ENCODE assay signal across 11 mouse cellular contexts in the genomic region with DNA sequence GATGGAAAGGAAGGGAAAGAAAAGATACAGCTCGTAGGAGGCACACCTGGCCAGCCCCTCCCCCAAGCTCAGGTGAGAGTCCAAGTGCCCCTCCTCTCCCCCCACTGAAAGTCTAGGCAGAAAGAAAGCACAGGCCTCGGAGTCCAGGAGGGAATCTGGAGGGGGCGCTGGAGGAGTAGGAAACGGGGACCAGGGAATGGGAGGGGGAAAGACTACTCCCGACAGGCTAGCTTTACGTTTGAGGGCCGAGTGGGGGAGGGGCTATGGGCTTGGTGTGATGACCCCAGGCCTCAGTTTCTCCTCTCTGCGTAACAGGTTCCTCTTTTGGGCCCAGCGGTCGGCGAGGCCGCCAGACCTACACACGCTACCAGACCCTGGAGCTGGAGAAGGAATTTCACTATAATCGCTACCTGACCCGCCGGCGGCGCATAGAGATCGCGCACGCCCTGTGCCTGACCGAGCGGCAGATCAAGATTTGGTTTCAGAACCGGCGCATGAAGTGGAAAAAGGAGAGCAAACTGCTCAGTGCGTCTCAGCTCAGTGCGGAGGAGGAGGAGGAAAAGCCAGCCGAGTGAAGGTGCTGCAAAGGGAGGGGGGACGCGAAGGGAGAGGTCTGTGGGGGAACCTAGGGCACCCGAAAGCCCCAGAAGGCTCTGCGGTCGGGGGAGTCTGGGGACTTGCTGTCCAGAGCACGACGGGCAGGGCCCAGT. TPM values are rescaled to one million over a fixed set of nuclear protein-coding genes. Genes with fewer than 3 reads are reported as not detected.
DNase-seq lines count a peak whose midpoint lies in the region; ATAC-seq and TF ChIP-seq lines count a peak whose summit lies in the region.
"Had no signal": no experiment of that assay in that cellular context is flagged by ENCODE, and none has a peak within 500 bp of the region (broad histone marks: within the 10 kb centered on the region; RNA-seq: fewer than 3 reads in every experiment).

No protein-coding gene starts in this region.

- H3K27me3 ChIP-seq in hindbrain, embryonic 11.5 days (ENCODE audit: control insufficient read depth, insufficient read depth, low read length): peaks cover 95% of the 10 kb centered on the region
- peaks cover 100% of the 10 kb centered on the region for H3K27me3 ChIP-seq in hindbrain, embryonic 10.5 days (ENCODE audit: insufficient read depth, poor library complexity, severe bottlenecking)
- peaks cover 100% of the 10 kb centered on the region for H3K27me3 ChIP-seq in embryonic facial prominence, embryonic 14.5 days (replicated peaks; ENCODE audit: control insufficient read depth, insufficient read depth, low read length)
- no peaks in the 10 kb centered on the region for H3K27me3 ChIP-seq in kidney, adult 2 months (replicated peaks; ENCODE audit: control insufficient read depth, insufficient read depth, low read length)
- no peaks in the 10 kb centered on the region for H3K27me3 ChIP-seq in neural tube, embryonic 12.5 days (replicated peaks)

- H3K4me2 ChIP-seq in hindbrain, embryonic 11.5 days (replicated peaks; ENCODE audit: low read depth, low read length): peak overlapping the region; percentile 28
- H3K4me2 ChIP-seq in embryonic facial prominence, embryonic 14.5 days (ENCODE audit: low read depth, low read length): peak overlapping the region; percentile 3; the same call in 1 of the 2 replicates
- H3K4me2 ChIP-seq in neural tube, embryonic 12.5 days (replicated peaks): peak overlapping the region; percentile 100

- peak overlapping the region; percentile 32; the same call in 1 of the 2 replicates for H3K9ac ChIP-seq in hindbrain, embryonic 11.5 days (ENCODE audit: low read depth, low read length)
- H3K9ac ChIP-seq in embryonic facial prominence, embryonic 14.5 days (ENCODE audit: low read depth, low read length): no peak overlapping the region; the same call in 1 of the 2 replicates
- H3K9ac ChIP-seq in neural tube, embryonic 12.5 days: peak overlapping the region; percentile 100

- no peak for ATAC-seq in hindbrain, embryonic 11.5 days (ENCODE audit: low FRiP score)
- no peak for ATAC-seq in embryonic facial prominence, embryonic 14.5 days (ENCODE audit: low read depth)
- no peak for ATAC-seq in neural tube, embryonic 12.5 days (ENCODE audit: low FRiP score, low read depth)

- H3K9me3 ChIP-seq in hindbrain, embryonic 11.5 days (ENCODE audit: control insufficient read depth, low read length): no peaks in the 10 kb centered on the region
- no peaks in the 10 kb centered on the region for H3K9me3 ChIP-seq in hindbrain, embryonic 10.5 days
- H3K9me3 ChIP-seq in embryonic facial prominence, embryonic 14.5 days (ENCODE audit: control insufficient read depth, low read length): no peaks in the 10 kb centered on the region
- no peaks in the 10 kb centered on the region for H3K9me3 ChIP-seq in neural tube, embryonic 12.5 days

- WGBS in hindbrain, embryonic 11.5 days: under 1% methylated on average over 35 of the region's 35 CpGs
- 1% methylated on average over 35 of the region's 35 CpGs for WGBS in hindbrain, embryonic 10.5 days
- 1% methylated on average over 22 of the region's 35 CpGs for WGBS in embryonic facial prominence, embryonic 14.5 days
- WGBS in kidney, adult 2 months: 28% methylated on average over 35 of the region's 35 CpGs
- WGBS in neural tube, embryonic 12.5 days: under 1% methylated on average over 35 of the region's 35 CpGs

- no peak for DNase-seq in hindbrain, embryonic 11.5 days (ENCODE audit: low spot score)
- DNase-seq in hindbrain, embryonic 10.5 days (ENCODE audit: low spot score): no peak
- DNase-seq in embryonic facial prominence, embryonic 14.5 days (ENCODE audit: low spot score): no peak
- DNase-seq in kidney, adult 2 months: peak; percentile 66
- no peak for DNase-seq in left cerebral cortex, postnatal 10 days (ENCODE audit: extremely low spot score in 1 of 2, low spot score in 2 of 2)
- DNase-seq in layer of hippocampus, postnatal 10 days (ENCODE audit: low spot score in 2 of 2): no peak
- DNase-seq in cerebellum, adult 9-10 months: no peak
- DNase-seq: gastrocnemius, postnatal 25 days; thymus, postnatal 25 days had no signal

- H3K36me3 ChIP-seq in hindbrain, embryonic 11.5 days (ENCODE audit: control insufficient read depth, insufficient read depth, low read length): no peaks in the 10 kb centered on the region
- H3K36me3 ChIP-seq in hindbrain, embryonic 10.5 days: no peaks in the 10 kb centered on the region
- no peaks in the 10 kb centered on the region for H3K36me3 ChIP-seq in embryonic facial prominence, embryonic 14.5 days (ENCODE audit: control insufficient read depth, insufficient read depth, low read length)
- peaks cover 2% of the 10 kb centered on the region; the same call in 1 of the 2 replicates for H3K36me3 ChIP-seq in kidney, adult 2 months (ENCODE audit: control insufficient read depth, insufficient read depth, low read length)
- H3K36me3 ChIP-seq in neural tube, embryonic 12.5 days: peaks cover 24% of the 10 kb centered on the region

- no peak for TF ChIP-seq POLR2A in kidney, adult 2 months (IDR thresholded peaks at IDR 0.05; ENCODE audit: low read depth, low read length)

- H3K4me1 ChIP-seq in hindbrain, embryonic 11.5 days (replicated peaks; ENCODE audit: control insufficient read depth, insufficient read depth, low read length): no peaks in the 10 kb centered on the region
- peaks cover 22% of the 10 kb centered on the region for H3K4me1 ChIP-seq in hindbrain, embryonic 10.5 days (replicated peaks)
- no peaks in the 10 kb centered on the region for H3K4me1 ChIP-seq in embryonic facial prominence, embryonic 14.5 days (ENCODE audit: control insufficient read depth, insufficient read depth, low read length)
- H3K4me1 ChIP-seq in kidney, adult 2 months (ENCODE audit: control insufficient read depth, insufficient read depth, low read length): peaks cover 4% of the 10 kb centered on the region; the same call in 1 of the 2 replicates
- peaks cover 40% of the 10 kb centered on the region for H3K4me1 ChIP-seq in neural tube, embryonic 12.5 days

- intact Hi-C loops in left cerebral cortex, postnatal 10 days (cut with DNase I): loop anchor here (5.0 kb wide), 1 partner anchor 237 kb away; no protein-coding TSS in a partner anchor

- peak overlapping the region; percentile 33 for H3K4me3 ChIP-seq in hindbrain, embryonic 11.5 days (ENCODE audit: low read depth, low read length)
- no peak overlapping the region for H3K4me3 ChIP-seq in hindbrain, embryonic 10.5 days
- peak overlapping the region; percentile 1; the same call in 1 of the 2 replicates for H3K4me3 ChIP-seq in embryonic facial prominence, embryonic 14.5 days (ENCODE audit: low read depth, low read length)
- H3K4me3 ChIP-seq in kidney, adult 2 months (ENCODE audit: insufficient read depth, low read depth, low read length): peak overlapping the region; percentile 91
- H3K4me3 ChIP-seq in neural tube, embryonic 12.5 days: peak overlapping the region; percentile 99

- TF ChIP-seq CTCF in kidney, adult 2 months (conservative IDR thresholded peaks at IDR 0.05; ENCODE audit: insufficient read depth, insufficient read length, low read depth, low read length): no peak

- peak overlapping the region; percentile 42; the same call in 1 of the 2 replicates for H3K27ac ChIP-seq in hindbrain, embryonic 11.5 days (ENCODE audit: low read depth, low read length)
- no peak overlapping the region for H3K27ac ChIP-seq in hindbrain, embryonic 10.5 days
- no peak overlapping the region for H3K27ac ChIP-seq in embryonic facial prominence, embryonic 14.5 days (replicated peaks; ENCODE audit: low read depth, low read length)
- H3K27ac ChIP-seq in kidney, adult 2 months (ENCODE audit: insufficient read depth, low read depth, low read length): peak overlapping the region; percentile 92
- H3K27ac ChIP-seq in neural tube, embryonic 12.5 days: peak overlapping the region; percentile 99

RNA-seq across cellular contexts. Expression of gene Hoxb5, which starts 2.6 kb away (rescaled TPM):
- polyA plus RNA-seq in hindbrain, embryonic 11.5 days (2014; fragmentation: Nextera tagmentation; extraction: Ambion mirVana): 33.1 and 42.5 TPM in 2 replicates
- 0.14 and 6.3 TPM in 2 replicates for polyA plus RNA-seq in hindbrain, embryonic 10.5 days (2016; fragmentation: Nextera tagmentation; extraction: Ambion mirVana)
- 1.8 and 2.4 TPM in 2 replicates for polyA plus RNA-seq in embryonic facial prominence, embryonic 14.5 days (2014; fragmentation: Nextera tagmentation; extraction: Ambion mirVana)
- 7.7 and 8.4 TPM in 2 replicates for polyA plus RNA-seq in kidney, adult 2 months (2012; rRNA removed)
- 79.2 and 94.7 TPM in 2 replicates for polyA plus RNA-seq in neural tube, embryonic 12.5 days (2016; fragmentation: Nextera tagmentation; extraction: Ambion mirVana)
- total RNA-seq in left cerebral cortex, postnatal 10 days (2021): not detected
- not detected for total RNA-seq in layer of hippocampus, postnatal 10 days (2021)

RNA-seq across cellular contexts. Expression of gene Hoxb6, which starts 8.2 kb away (rescaled TPM):
- 15.9 and 38.5 TPM in 2 replicates for polyA plus RNA-seq in hindbrain, embryonic 11.5 days (2014; fragmentation: Nextera tagmentation; extraction: Ambion mirVana)
- polyA plus RNA-seq in hindbrain, embryonic 10.5 days (2016; fragmentation: Nextera tagmentation; extraction: Ambion mirVana): 0.31 TPM in 1 of 2 replicates, not detected in the other
- polyA plus RNA-seq in embryonic facial prominence, embryonic 14.5 days (2014; fragmentation: Nextera tagmentation; extraction: Ambion mirVana): 0.22 and 0.97 TPM in 2 replicates
- 62.7 and 67.9 TPM in 2 replicates for polyA plus RNA-seq in kidney, adult 2 months (2012; rRNA removed)
- polyA plus RNA-seq in neural tube, embryonic 12.5 days (2016; fragmentation: Nextera tagmentation; extraction: Ambion mirVana): 145 and 151 TPM in 2 replicates
- total RNA-seq in left cerebral cortex, postnatal 10 days (2021): not detected
- not detected for total RNA-seq in layer of hippocampus, postnatal 10 days (2021)
- total RNA-seq: megakaryocyte progenitor cell, adult 5-6 weeks had no signal

RNA-seq across cellular contexts. Expression of gene Hoxb7, which starts 14.1 kb away (rescaled TPM):
- 4.0 and 11.2 TPM in 2 replicates for polyA plus RNA-seq in hindbrain, embryonic 11.5 days (2014; fragmentation: Nextera tagmentation; extraction: Ambion mirVana)
- not detected in 2 replicates for polyA plus RNA-seq in hindbrain, embryonic 10.5 days (2016; fragmentation: Nextera tagmentation; extraction: Ambion mirVana)
- polyA plus RNA-seq in embryonic facial prominence, embryonic 14.5 days (2014; fragmentation: Nextera tagmentation; extraction: Ambion mirVana): 0.39 and 0.42 TPM in 2 replicates
- 15.5 and 16.5 TPM in 2 replicates for polyA plus RNA-seq in kidney, adult 2 months (2012; rRNA removed)
- 97.1 and 101 TPM in 2 replicates for polyA plus RNA-seq in neural tube, embryonic 12.5 days (2016; fragmentation: Nextera tagmentation; extraction: Ambion mirVana)
- not detected for total RNA-seq in left cerebral cortex, postnatal 10 days (2021)
- total RNA-seq in layer of hippocampus, postnatal 10 days (2021): not detected
- total RNA-seq: megakaryocyte progenitor cell, adult 5-6 weeks had no signal

RNA-seq across cellular contexts. Expression of gene Hoxb4, which starts 17.6 kb away (rescaled TPM):
- 3.5 and 5.1 TPM in 2 replicates for polyA plus RNA-seq in hindbrain, embryonic 11.5 days (2014; fragmentation: Nextera tagmentation; extraction: Ambion mirVana)
- polyA plus RNA-seq in hindbrain, embryonic 10.5 days (2016; fragmentation: Nextera tagmentation; extraction: Ambion mirVana): 0.47 and 3.1 TPM in 2 replicates
- polyA plus RNA-seq in embryonic facial prominence, embryonic 14.5 days (2014; fragmentation: Nextera tagmentation; extraction: Ambion mirVana): 0.62 and 0.70 TPM in 2 replicates
- 12.6 and 14.6 TPM in 2 replicates for polyA plus RNA-seq in kidney, adult 2 months (2012; rRNA removed)
- 10.2 and 15.1 TPM in 2 replicates for polyA plus RNA-seq in neural tube, embryonic 12.5 days (2016; fragmentation: Nextera tagmentation; extraction: Ambion mirVana)
- total RNA-seq in left cerebral cortex, postnatal 10 days (2021): not detected
- not detected for total RNA-seq in layer of hippocampus, postnatal 10 days (2021)

RNA-seq across cellular contexts. Expression of gene Hoxb8, which starts 18.8 kb away (rescaled TPM):
- 3.1 and 7.0 TPM in 2 replicates for polyA plus RNA-seq in hindbrain, embryonic 11.5 days (2014; fragmentation: Nextera tagmentation; extraction: Ambion mirVana)
- 0.08 TPM in 1 of 2 replicates, not detected in the other for polyA plus RNA-seq in hindbrain, embryonic 10.5 days (2016; fragmentation: Nextera tagmentation; extraction: Ambion mirVana)
- polyA plus RNA-seq in embryonic facial prominence, embryonic 14.5 days (2014; fragmentation: Nextera tagmentation; extraction: Ambion mirVana): not detected in 2 replicates
- 51.7 and 69.9 TPM in 2 replicates for polyA plus RNA-seq in kidney, adult 2 months (2012; rRNA removed)
- 35.7 and 53.3 TPM in 2 replicates for polyA plus RNA-seq in neural tube, embryonic 12.5 days (2016; fragmentation: Nextera tagmentation; extraction: Ambion mirVana)
- not detected for total RNA-seq in left cerebral cortex, postnatal 10 days (2021)
- total RNA-seq in layer of hippocampus, postnatal 10 days (2021): not detected
- total RNA-seq: megakaryocyte progenitor cell, adult 5-6 weeks had no signal

Comparison
In these comparisons a context has a peak if more than half of its experiments do, and no peak if none do; other contexts are left out.
1. H3K27ac ChIP-seq: peak in hindbrain, embryonic 11.5 days (single experiment), kidney, adult 2 months (single experiment) and neural tube, embryonic 12.5 days (single experiment); none in hindbrain, embryonic 10.5 days (single experiment) and embryonic facial prominence, embryonic 14.5 days (single experiment).
2. H3K4me2 ChIP-seq: peak in every context shown above with its lines; median percentile 100 in neural tube, embryonic 12.5 days; 28 in hindbrain, embryonic 11.5 days; 3 in embryonic facial prominence, embryonic 14.5 days.